Mouse (Mus musculus) stomach, postnatal 0 days (tissue): Measurements from ENCODE around the gene Sumf2. TPM values are rescaled to one million over a fixed set of nuclear protein-coding genes. Genes with fewer than 3 reads are reported as not detected.

Experiments
- ATAC-seq: fragments of 200-750 bp; cut with Nextera tagmentation; 2 replicates; pipeline ENCODE4 v1.8.0; 2017; ENCODE audit not compliant: low FRiP score, low TSS enrichment
- DNase-seq: peaks from one replicate; pipeline ENCODE4 v3.0.0-alpha.2; 2016; ENCODE audit warnings: low spot score
- H3K27ac ChIP-seq: fragments of 300-500 bp; sonication (generic); replicated peaks from 2 replicates; pipeline ENCODE4 v1.5.1; 2014; ENCODE audit warnings: mild to moderate bottlenecking, control low read depth
- H3K27me3 ChIP-seq: fragments of 300-500 bp; sonication (generic); 2 replicates; pipeline ENCODE4 v1.6.1; 2014; ENCODE audit warnings: low read length; ENCODE audit not compliant: control insufficient read depth, insufficient read depth
- H3K36me3 ChIP-seq: fragments of 300-500 bp; sonication (generic); 2 replicates; pipeline ENCODE4 v1.6.1; 2014; ENCODE audit warnings: low read length, mixed read lengths; ENCODE audit not compliant: control insufficient read depth, insufficient read depth
- H3K4me1 ChIP-seq: fragments of 300-500 bp; sonication (generic); replicated peaks from 2 replicates; pipeline ENCODE4 v1.6.1; 2014; ENCODE audit warnings: antibody characterized with exemption; ENCODE audit not compliant: control insufficient read depth, insufficient read depth
- H3K4me2 ChIP-seq: fragments of 300-500 bp; sonication (generic); replicated peaks from 2 replicates; pipeline ENCODE4 v1.6.1; 2014; ENCODE audit warnings: low read depth, mild to moderate bottlenecking, control low read depth, moderate library complexity
- H3K4me3 ChIP-seq: fragments of 300-500 bp; sonication (generic); 2 replicates; pipeline ENCODE4 v1.5.1; 2014; ENCODE audit warnings: low read depth, low read length, control low read depth
- H3K9ac ChIP-seq: fragments of 300-500 bp; sonication (generic); 2 replicates; pipeline ENCODE4 v1.6.1; 2014; ENCODE audit warnings: mild to moderate bottlenecking, low read length, control low read depth, mixed read lengths
- H3K9me3 ChIP-seq: fragments of 300-500 bp; sonication (generic); 2 replicates; pipeline ENCODE4 v1.6.1; 2016; ENCODE audit warnings: low read length; ENCODE audit not compliant: control insufficient read depth
- CTCF ChIP-seq: IDR thresholded peaks from 2 replicates; pipeline ENCODE4 v1.5.1; 2016; ENCODE audit warnings: antibody characterized with exemption, low read depth, mild to moderate bottlenecking, moderate library complexity
- EP300 ChIP-seq: optimal IDR thresholded peaks from 2 replicates; pipeline ENCODE3; 2016; ENCODE audit warnings: antibody characterized with exemption
- WGBS: fragments of 180-500 bp; shearing (Covaris S2); extraction: QIAGEN DNeasy Blood & Tissue Kit; methylation state at CpG from one replicate; pipeline ENCODE4 v1.1.7; 2014; 5-methylcytosine and 5-hydroxymethylcytosine counted together
- polyA plus RNA-seq: library from polyadenylated mRNA; unstranded; fragments of >200 nt; fragmentation: Nextera tagmentation; extraction: Ambion mirVana; gene quantifications from 2 replicates; pipeline ENCODE4 v1.2.1, GENCODE M21; 2015

The Sumf2 gene
- polyA plus RNA-seq, 1 experiment from 2014 or later, result 27.3 TPM

DNA sequence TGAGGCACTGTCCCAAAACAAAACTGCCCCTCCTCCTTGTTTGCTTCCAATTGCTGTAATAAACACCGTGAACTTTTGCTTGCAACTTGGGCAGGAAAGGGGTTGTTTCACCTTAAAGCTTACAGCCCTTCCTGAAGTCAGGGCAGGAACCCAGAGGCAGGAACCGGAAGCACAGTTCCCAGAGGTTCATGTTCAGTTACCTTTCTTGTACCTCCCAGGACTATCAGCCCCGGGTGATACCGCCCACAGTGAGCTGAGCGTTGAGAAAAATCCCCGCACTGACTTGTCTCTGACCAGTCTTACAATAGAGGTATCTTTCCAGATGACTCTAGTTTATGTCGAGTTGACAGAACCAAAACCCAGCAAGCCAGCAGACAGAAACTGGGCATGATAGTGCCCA lies 62.8 kb downstream of the Sumf2 start:
- no peaks in the 10 kb centered on the region for H3K9me3 ChIP-seq
- TF ChIP-seq EP300 (no peak), CTCF (no peak)
- no peak overlapping the region for H3K4me2 ChIP-seq
- ATAC-seq, result no peak
- no peak for DNase-seq
- H3K4me3 ChIP-seq, result no peak overlapping the region
- no peak overlapping the region for H3K9ac ChIP-seq
- H3K4me1 ChIP-seq, result 0 out of 2 replicates have a peak, but pooled peaks cover 2% of the 10 kb centered on the region
- H3K27me3 ChIP-seq, result no peaks in the 10 kb centered on the region
- WGBS, result 75% methylated on average over 7 of the region's 7 CpGs
- H3K36me3 ChIP-seq, result no peaks in the 10 kb centered on the region
- no peak overlapping the region for H3K27ac ChIP-seq

Other genes with a start within 250 kb of the Sumf2 start
- 0.98 and 1.2 TPM in 2 replicates for gene Zfp11, start 176.9 kb upstream of the Sumf2 start, polyA plus RNA-seq
- not detected in 2 replicates for gene Sept14, start 138.5 kb upstream of the Sumf2 start, polyA plus RNA-seq
- gene Mrps17, start 131.5 kb upstream of the Sumf2 start, polyA plus RNA-seq, result 135 and 140 TPM in 2 replicates
- 87.1 and 92.5 TPM in 2 replicates for gene Nipsnap2, start 121.9 kb upstream of the Sumf2 start, polyA plus RNA-seq
- gene Psph, start 59.5 kb upstream of the Sumf2 start, polyA plus RNA-seq, result 28.8 and 31.1 TPM in 2 replicates
- gene Chchd2, start 40.5 kb downstream of the Sumf2 start, polyA plus RNA-seq, result 906 and 964 TPM in 2 replicates
- gene Zbed5, start 48.7 kb downstream of the Sumf2 start, polyA plus RNA-seq, result 1.8 and 2.6 TPM in 2 replicates
- gene Phkg1, start 51.6 kb downstream of the Sumf2 start, polyA plus RNA-seq, result 0.08 and 0.25 TPM in 2 replicates
- 2.2 and 3.0 TPM in 2 replicates for gene Nupr1l, start 61.6 kb downstream of the Sumf2 start, polyA plus RNA-seq
- 24.1 TPM in 2 replicates for gene Vkorc1l1, start 95.0 kb downstream of the Sumf2 start, polyA plus RNA-seq
- 32.0 and 33.9 TPM in 2 replicates for gene Gusb, start 156.1 kb downstream of the Sumf2 start, polyA plus RNA-seq
- gene Asl, start 182.3 kb downstream of the Sumf2 start, polyA plus RNA-seq, result 27.3 and 36.1 TPM in 2 replicates
- 26.0 and 26.4 TPM in 2 replicates for gene Crcp, start 182.3 kb downstream of the Sumf2 start, polyA plus RNA-seq
- 44.5 and 47.3 TPM in 2 replicates for gene Tpst1, start 226.3 kb downstream of the Sumf2 start, polyA plus RNA-seq